Mouse (Mus musculus): ENCODE measurements around the gene Ophn1. TPM values are rescaled to one million over a fixed set of nuclear protein-coding genes. Genes with fewer than 3 reads are reported as not detected.

The Ophn1 gene
- polyA plus RNA-seq, 1 experiment from 2014 or later = 12.9 TPM

- Histone ChIP-seq H3K4me3 (ENCODE audit: control insufficient read depth in 1 of 2, insufficient read depth in 1 of 2, low read depth in 1 of 2, low read length in 2 of 2) (no peak overlapping the region), H3K36me3 (ENCODE audit: control insufficient read depth, insufficient read depth, low read length) (no peaks in the 10 kb centered on the region), H3K4me1 (ENCODE audit: control insufficient read depth in 2 of 2, insufficient read depth in 2 of 2, low read length in 2 of 2) (no peaks in the 10 kb centered on the region), H3K27ac (replicated peaks in 1 of 2; ENCODE audit: control insufficient read depth in 1 of 2, insufficient read depth in 1 of 2, low read depth in 2 of 2, low read length in 2 of 2) (no peak overlapping the region), H3K9ac (ENCODE audit: low read length) (no peak overlapping the region), H3K27me3 (ENCODE audit: control insufficient read depth, insufficient read depth, low read length) (no peaks in the 10 kb centered on the region), H3K4me2 (ENCODE audit: low read length) (no peak overlapping the region), H3K9me3 (ENCODE audit: control insufficient read depth, low read length) (no peaks in the 10 kb centered on the region)
- ATAC-seq (ENCODE audit: insufficient number of reproducible peaks, insufficient read depth, low FRiP score, low read depth) = no peak
Observed at GRCm38 (mm10) chrX:98803813-98804212, 87.0 kb downstream of the Ophn1 start.

GRCm38 (mm10) chrX:98774247-98774950 lies 116.4 kb downstream of the Ophn1 start:
- no peak for ATAC-seq (ENCODE audit: insufficient number of reproducible peaks, insufficient read depth, low FRiP score, low read depth)
- H3K4me2 ChIP-seq (ENCODE audit: low read length) = no peak overlapping the region
- H3K4me3 ChIP-seq (ENCODE audit: control insufficient read depth in 1 of 2, insufficient read depth in 1 of 2, low read depth in 1 of 2, low read length in 2 of 2) = no peak overlapping the region
- H3K27me3 ChIP-seq (ENCODE audit: control insufficient read depth, insufficient read depth, low read length) = no peaks in the 10 kb centered on the region
- H3K9me3 ChIP-seq (ENCODE audit: control insufficient read depth, low read length) = no peaks in the 10 kb centered on the region
- H3K36me3 ChIP-seq (ENCODE audit: control insufficient read depth, insufficient read depth, low read length) = no peaks in the 10 kb centered on the region
- no peaks in the 10 kb centered on the region for H3K4me1 ChIP-seq (ENCODE audit: control insufficient read depth in 2 of 2, insufficient read depth in 2 of 2, low read length in 2 of 2)
- 68% methylated on average over 4 of the region's 4 CpGs for WGBS
- H3K27ac ChIP-seq (replicated peaks in 1 of 2; ENCODE audit: control insufficient read depth in 1 of 2, insufficient read depth in 1 of 2, low read depth in 2 of 2, low read length in 2 of 2) = no peak overlapping the region
- H3K9ac ChIP-seq (ENCODE audit: low read length) = no peak overlapping the region

DNA sequence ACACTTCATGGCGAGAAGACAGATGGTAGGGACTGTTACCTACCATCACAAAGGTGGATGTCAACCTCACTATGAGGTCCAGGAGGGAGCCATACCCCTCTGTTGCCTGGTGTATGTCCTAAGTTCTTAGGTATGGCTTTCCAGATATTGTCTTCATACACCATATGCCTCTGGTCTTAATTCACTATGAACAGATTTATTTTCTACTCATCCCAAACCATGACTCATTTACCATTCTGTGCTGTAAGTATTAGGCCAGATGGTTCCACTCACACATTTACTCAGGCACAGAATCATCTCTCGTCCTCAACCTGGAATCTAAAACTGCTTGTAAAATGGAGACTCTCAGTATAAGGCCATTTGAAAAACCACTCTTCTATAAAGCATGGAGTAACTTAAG lies 135.7 kb downstream of the Ophn1 start:
- H3K27me3 ChIP-seq (ENCODE audit: control insufficient read depth, insufficient read depth, low read length) = no peaks in the 10 kb centered on the region
- H3K4me3 ChIP-seq (ENCODE audit: control insufficient read depth in 1 of 2, insufficient read depth in 1 of 2, low read depth in 1 of 2, low read length in 2 of 2) = no peak overlapping the region
- ATAC-seq (ENCODE audit: insufficient number of reproducible peaks, insufficient read depth, low FRiP score, low read depth) = no peak
- H3K36me3 ChIP-seq (ENCODE audit: control insufficient read depth, insufficient read depth, low read length) = no peaks in the 10 kb centered on the region
- no peaks in the 10 kb centered on the region for H3K4me1 ChIP-seq (ENCODE audit: control insufficient read depth in 2 of 2, insufficient read depth in 2 of 2, low read length in 2 of 2)
- no peaks in the 10 kb centered on the region for H3K9me3 ChIP-seq (ENCODE audit: control insufficient read depth, low read length)
- H3K27ac ChIP-seq (replicated peaks in 1 of 2; ENCODE audit: control insufficient read depth in 1 of 2, insufficient read depth in 1 of 2, low read depth in 2 of 2, low read length in 2 of 2) = no peak overlapping the region
- WGBS = 54% methylated on average over 2 of the region's 2 CpGs
- no peak overlapping the region for H3K9ac ChIP-seq (ENCODE audit: low read length)
- no peak overlapping the region for H3K4me2 ChIP-seq (ENCODE audit: low read length)

- H3K4me3 ChIP-seq (ENCODE audit: control insufficient read depth in 1 of 2, insufficient read depth in 1 of 2, low read depth in 1 of 2, low read length in 2 of 2) = no peak overlapping the region
- H3K9me3 ChIP-seq (ENCODE audit: control insufficient read depth, low read length) = no peaks in the 10 kb centered on the region
- no peak overlapping the region for H3K9ac ChIP-seq (ENCODE audit: low read length)
- no peak overlapping the region for H3K4me2 ChIP-seq (ENCODE audit: low read length)
- H3K36me3 ChIP-seq (ENCODE audit: control insufficient read depth, insufficient read depth, low read length) = no peaks in the 10 kb centered on the region
- H3K27ac ChIP-seq (replicated peaks in 1 of 2; ENCODE audit: control insufficient read depth in 1 of 2, insufficient read depth in 1 of 2, low read depth in 2 of 2, low read length in 2 of 2) = no peak overlapping the region
- no peak for ATAC-seq (ENCODE audit: insufficient number of reproducible peaks, insufficient read depth, low FRiP score, low read depth)
- no peaks in the 10 kb centered on the region for H3K27me3 ChIP-seq (ENCODE audit: control insufficient read depth, insufficient read depth, low read length)
- no peaks in the 10 kb centered on the region for H3K4me1 ChIP-seq (ENCODE audit: control insufficient read depth in 2 of 2, insufficient read depth in 2 of 2, low read length in 2 of 2)
- 50% methylated on average over 1 of the region's 1 CpGs for WGBS
Observed at GRCm38 (mm10) chrX:98751279-98751817, 139.5 kb downstream of the Ophn1 start.

- 68% methylated on average over 5 of the region's 5 CpGs for WGBS
- no peak for ATAC-seq (ENCODE audit: insufficient number of reproducible peaks, insufficient read depth, low FRiP score, low read depth)
Observed at GRCm38 (mm10) chrX:98736758-98737157, 154.1 kb downstream of the Ophn1 start.

DNA sequence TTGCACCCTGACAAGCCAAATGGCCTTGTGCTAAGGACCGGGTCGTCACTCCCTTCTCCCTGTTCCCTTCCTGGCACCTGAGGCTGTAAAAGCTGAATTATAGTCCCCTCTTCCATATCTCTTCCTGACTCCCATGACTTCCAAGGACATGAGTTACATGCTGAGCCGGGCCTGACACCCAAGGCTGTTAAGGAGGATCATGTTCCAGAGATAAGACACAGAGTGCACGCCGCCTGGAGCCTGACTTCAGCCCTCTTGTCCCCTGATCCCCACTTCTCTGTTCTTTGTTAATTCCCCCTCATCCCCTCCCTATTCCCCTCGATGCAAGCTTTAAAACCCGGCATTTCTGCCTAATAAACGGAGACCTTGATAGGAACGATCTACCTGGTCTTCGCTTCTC lies 167.8 kb downstream of the Ophn1 start:
- H3K4me2 ChIP-seq (ENCODE audit: low read length) = no peak overlapping the region
- no peaks in the 10 kb centered on the region for H3K27me3 ChIP-seq (ENCODE audit: control insufficient read depth, insufficient read depth, low read length)
- no peaks in the 10 kb centered on the region; a peak in 1 of 4 replicates for H3K4me1 ChIP-seq (ENCODE audit: control insufficient read depth in 2 of 2, insufficient read depth in 2 of 2, low read length in 2 of 2)
- 53% methylated on average over 10 of the region's 10 CpGs for WGBS
- no peak overlapping the region for H3K27ac ChIP-seq (replicated peaks in 1 of 2; ENCODE audit: control insufficient read depth in 1 of 2, insufficient read depth in 1 of 2, low read depth in 2 of 2, low read length in 2 of 2)
- H3K36me3 ChIP-seq (ENCODE audit: control insufficient read depth, insufficient read depth, low read length) = no peaks in the 10 kb centered on the region
- H3K9me3 ChIP-seq (ENCODE audit: control insufficient read depth, low read length) = no peaks in the 10 kb centered on the region
- ATAC-seq (ENCODE audit: insufficient number of reproducible peaks, insufficient read depth, low FRiP score, low read depth) = no peak
- no peak overlapping the region for H3K4me3 ChIP-seq (ENCODE audit: control insufficient read depth in 1 of 2, insufficient read depth in 1 of 2, low read depth in 1 of 2, low read length in 2 of 2)
- no peak overlapping the region for H3K9ac ChIP-seq (ENCODE audit: low read length)

More at GRCm38 (mm10) chrX:98736758-98737157, 154.1 kb downstream of the Ophn1 start:
- no peaks in the 10 kb centered on the region for H3K4me1 ChIP-seq (ENCODE audit: control insufficient read depth in 2 of 2, insufficient read depth in 2 of 2, low read length in 2 of 2)
- H3K36me3 ChIP-seq (ENCODE audit: control insufficient read depth, insufficient read depth, low read length) = no peaks in the 10 kb centered on the region
- no peak overlapping the region for H3K4me3 ChIP-seq (ENCODE audit: control insufficient read depth in 1 of 2, insufficient read depth in 1 of 2, low read depth in 1 of 2, low read length in 2 of 2)
- no peaks in the 10 kb centered on the region for H3K9me3 ChIP-seq (ENCODE audit: control insufficient read depth, low read length)
- H3K27me3 ChIP-seq (ENCODE audit: control insufficient read depth, insufficient read depth, low read length) = no peaks in the 10 kb centered on the region
- H3K27ac ChIP-seq (replicated peaks in 1 of 2; ENCODE audit: control insufficient read depth in 1 of 2, insufficient read depth in 1 of 2, low read depth in 2 of 2, low read length in 2 of 2) = no peak overlapping the region
- H3K9ac ChIP-seq (ENCODE audit: low read length) = no peak overlapping the region
- no peak overlapping the region for H3K4me2 ChIP-seq (ENCODE audit: low read length)

DNA sequence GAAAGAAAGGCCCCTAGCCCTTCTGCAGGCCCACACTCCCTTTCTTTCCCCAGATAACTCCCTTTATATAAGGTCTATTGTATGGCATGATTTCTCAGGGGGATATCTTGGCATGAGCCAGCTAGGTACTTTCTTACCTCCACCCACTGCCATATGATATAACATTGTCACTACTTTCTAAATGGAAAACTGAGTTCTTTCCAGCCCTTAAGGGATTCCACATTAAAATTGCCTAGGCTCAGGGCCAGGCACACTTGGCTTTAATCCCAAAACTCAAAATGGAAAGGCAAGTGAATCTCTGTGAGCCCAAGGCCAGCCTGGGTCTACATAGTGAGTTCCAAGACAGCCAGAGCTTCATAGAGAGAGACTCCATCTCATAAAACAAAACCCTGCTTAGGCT lies 183.1 kb downstream of the Ophn1 start:
- no peaks in the 10 kb centered on the region for H3K27me3 ChIP-seq (ENCODE audit: control insufficient read depth, insufficient read depth, low read length)
- no peak overlapping the region for H3K27ac ChIP-seq (replicated peaks in 1 of 2; ENCODE audit: control insufficient read depth in 1 of 2, insufficient read depth in 1 of 2, low read depth in 2 of 2, low read length in 2 of 2)
- H3K4me2 ChIP-seq (ENCODE audit: low read length) = no peak overlapping the region
- H3K36me3 ChIP-seq (ENCODE audit: control insufficient read depth, insufficient read depth, low read length) = no peaks in the 10 kb centered on the region
- no peak overlapping the region for H3K4me3 ChIP-seq (ENCODE audit: control insufficient read depth in 1 of 2, insufficient read depth in 1 of 2, low read depth in 1 of 2, low read length in 2 of 2)
- no peaks in the 10 kb centered on the region for H3K9me3 ChIP-seq (ENCODE audit: control insufficient read depth, low read length)
- ATAC-seq (ENCODE audit: insufficient number of reproducible peaks, insufficient read depth, low FRiP score, low read depth) = no peak
- no peak overlapping the region for H3K9ac ChIP-seq (ENCODE audit: low read length)
- no peaks in the 10 kb centered on the region for H3K4me1 ChIP-seq (ENCODE audit: control insufficient read depth in 2 of 2, insufficient read depth in 2 of 2, low read length in 2 of 2)

- no peak for ATAC-seq (ENCODE audit: insufficient number of reproducible peaks, insufficient read depth, low FRiP score, low read depth)
- no peaks in the 10 kb centered on the region for H3K9me3 ChIP-seq (ENCODE audit: control insufficient read depth, low read length)
- no peaks in the 10 kb centered on the region for H3K36me3 ChIP-seq (ENCODE audit: control insufficient read depth, insufficient read depth, low read length)
- no peak overlapping the region for H3K27ac ChIP-seq (replicated peaks in 1 of 2; ENCODE audit: control insufficient read depth in 1 of 2, insufficient read depth in 1 of 2, low read depth in 2 of 2, low read length in 2 of 2)
- no peaks in the 10 kb centered on the region for H3K27me3 ChIP-seq (ENCODE audit: control insufficient read depth, insufficient read depth, low read length)
- 25% methylated on average over 4 of the region's 4 CpGs for WGBS
- H3K4me1 ChIP-seq (ENCODE audit: control insufficient read depth in 2 of 2, insufficient read depth in 2 of 2, low read length in 2 of 2) = no peaks in the 10 kb centered on the region
- H3K4me3 ChIP-seq (ENCODE audit: control insufficient read depth in 1 of 2, insufficient read depth in 1 of 2, low read depth in 1 of 2, low read length in 2 of 2) = no peak overlapping the region
- no peak overlapping the region for H3K9ac ChIP-seq (ENCODE audit: low read length)
- no peak overlapping the region for H3K4me2 ChIP-seq (ENCODE audit: low read length)
Observed at GRCm38 (mm10) chrX:98701635-98702034, 189.2 kb downstream of the Ophn1 start.

Data from heart, embryonic 14.5 days (tissue).